Mouse (Mus musculus) heart, postnatal 25 days (tissue): ENCODE results near the gene Birc5. TPM values are rescaled to one million over a fixed set of nuclear protein-coding genes. Genes with fewer than 3 reads are reported as not detected.

Experiments
- DNase-seq: peaks from one replicate; pipeline ENCODE4 v3.0.0; 2022; ENCODE audit warnings: low spot score
- intact Hi-C: fragments of 180-260 bp; cut with DNase I; formaldehyde crosslinking; loops from one replicate; pipeline ENCODE4 v1.15.1; 2025
- total RNA-seq, 2 experiments: library from RNA; stranded (reverse); gene quantifications; 2 replicates each; pipeline ENCODE4 v1.2.3; 2021

Gene Birc5
- total RNA-seq, 2 experiments from 2014 or later = 0.73 to 1.3 TPM

DNA sequence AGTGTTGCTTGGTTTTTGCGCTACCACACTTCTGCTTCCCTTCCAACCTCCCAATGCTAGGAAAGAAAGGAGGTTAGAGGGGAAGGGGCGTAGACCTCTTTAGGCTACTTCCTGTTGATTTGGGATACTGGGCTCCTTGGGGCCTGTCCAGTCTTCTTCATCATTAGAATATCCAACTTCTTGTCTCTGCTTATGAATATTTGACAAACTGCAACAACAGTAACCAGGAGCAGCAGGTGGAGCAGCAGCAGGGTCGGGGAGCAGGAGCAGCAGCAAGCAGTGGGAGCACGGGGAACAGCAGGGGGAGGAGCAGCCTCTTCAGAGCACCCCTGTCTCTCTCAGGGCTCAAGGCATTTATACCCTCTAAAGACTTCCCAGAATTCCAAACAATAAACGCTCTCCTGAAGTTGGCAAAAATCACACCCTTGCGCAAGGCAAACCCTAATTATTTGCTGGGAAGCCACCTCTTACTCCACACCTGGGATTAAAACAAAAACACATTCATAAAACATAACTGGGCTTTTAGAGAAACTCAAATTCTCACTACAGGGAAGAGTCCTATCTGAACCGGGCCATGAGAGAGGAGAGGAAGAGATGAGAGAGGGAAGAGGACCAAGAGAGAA, 1.3 kb upstream of the Birc5 start:
- DNase-seq = no peak
- intact Hi-C loops = no loop called here

DNA sequence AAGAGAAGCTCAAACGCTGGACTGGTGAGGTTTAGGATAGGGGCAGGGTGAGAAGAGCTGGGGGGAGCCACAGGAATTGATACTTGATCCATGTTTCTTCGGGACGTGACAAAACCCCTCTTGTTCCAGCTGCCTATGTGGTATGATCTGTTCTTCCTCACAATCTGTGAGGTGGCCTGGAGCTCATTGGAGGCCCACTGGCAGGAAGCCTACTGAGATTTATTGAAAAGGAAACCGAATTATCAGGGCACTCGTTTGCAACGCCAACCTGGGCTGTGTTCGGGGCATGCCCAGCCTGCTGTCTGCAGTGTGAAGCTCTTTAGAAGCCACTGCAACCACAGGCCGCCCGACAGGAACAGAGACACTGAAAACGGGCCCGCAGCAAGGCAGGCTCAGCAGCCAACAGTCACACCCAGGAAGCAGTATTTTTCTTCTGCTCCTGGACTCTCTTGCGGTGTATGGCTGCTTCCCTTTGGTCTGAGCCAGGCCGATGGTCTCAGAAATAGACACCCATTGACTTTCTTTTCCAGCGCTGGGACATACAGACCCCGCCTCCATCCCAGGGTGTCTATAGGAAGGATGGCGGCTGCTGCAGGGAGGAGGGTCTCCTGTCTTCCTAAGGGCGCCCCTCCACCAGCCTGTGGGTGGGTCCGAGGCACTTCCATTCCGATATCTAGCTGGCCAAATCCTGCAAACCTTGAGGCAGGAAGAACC, 623 bp upstream of the Birc5 start:
- intact Hi-C loops = no loop called here
- no peak for DNase-seq

DNA sequence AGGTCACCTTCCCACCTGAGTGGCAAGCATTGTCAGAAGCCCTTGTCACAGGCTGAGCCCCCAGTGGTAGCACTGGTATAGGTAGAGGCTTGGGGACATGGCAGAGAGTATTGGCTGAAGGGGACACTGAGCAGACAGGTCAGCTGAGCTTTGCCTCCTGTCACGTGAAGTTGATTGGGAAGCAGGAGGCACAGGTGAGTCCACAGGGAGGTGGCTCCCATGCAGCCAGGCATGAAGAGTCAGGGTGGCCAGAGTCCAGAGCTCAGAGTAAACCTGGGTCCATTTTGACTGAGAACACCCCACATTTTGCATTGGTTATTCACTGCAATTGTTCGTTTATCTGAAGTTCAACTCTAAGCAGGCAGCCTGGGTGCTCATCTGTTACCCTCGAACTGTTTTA, 3.8 kb downstream of the Birc5 start:
- DNase-seq = no peak
- intact Hi-C loops = no loop called here

DNA sequence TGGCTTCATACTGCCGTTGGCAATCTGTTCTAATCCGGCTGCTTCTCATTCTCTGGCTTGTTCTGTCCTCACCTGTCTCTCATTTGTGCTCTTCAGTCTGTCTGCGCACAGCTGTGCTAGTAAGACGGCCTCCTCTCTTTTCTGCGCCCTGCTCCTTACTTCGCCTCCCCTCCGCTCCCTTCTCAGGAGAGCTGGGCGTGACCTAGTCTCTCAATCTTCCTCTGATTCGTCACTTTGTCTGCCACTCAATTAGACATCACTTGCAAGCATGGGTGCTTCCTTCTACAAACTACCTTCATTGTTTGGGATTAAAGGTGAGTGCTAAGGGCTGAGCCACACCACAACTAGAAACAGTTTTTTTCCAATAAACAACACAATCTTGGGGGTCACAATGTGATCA, 5.2 kb downstream of the Birc5 start:
- DNase-seq = no peak
- intact Hi-C loops = no loop called here

DNA sequence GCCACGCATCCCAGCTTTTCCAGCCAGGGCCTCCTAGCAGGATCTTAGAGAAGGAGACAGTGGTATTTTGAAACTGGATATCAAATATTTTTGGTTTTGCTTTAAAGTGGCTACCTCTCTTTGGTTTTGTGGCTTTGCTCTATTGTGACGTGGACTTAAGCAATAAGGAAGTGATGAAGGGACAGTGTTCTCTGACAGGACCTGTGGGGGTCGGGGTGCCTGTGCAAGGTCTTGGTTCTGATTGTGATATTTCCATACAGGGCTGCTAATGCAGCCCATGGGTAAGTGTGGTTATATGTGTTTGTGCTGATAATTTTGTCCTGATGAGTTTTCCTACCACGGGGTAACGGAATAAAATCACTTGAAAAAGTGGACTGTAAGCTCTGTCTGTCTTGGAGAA, 6.3 kb downstream of the Birc5 start:
- DNase-seq = no peak
- intact Hi-C loops = no loop called here

DNA sequence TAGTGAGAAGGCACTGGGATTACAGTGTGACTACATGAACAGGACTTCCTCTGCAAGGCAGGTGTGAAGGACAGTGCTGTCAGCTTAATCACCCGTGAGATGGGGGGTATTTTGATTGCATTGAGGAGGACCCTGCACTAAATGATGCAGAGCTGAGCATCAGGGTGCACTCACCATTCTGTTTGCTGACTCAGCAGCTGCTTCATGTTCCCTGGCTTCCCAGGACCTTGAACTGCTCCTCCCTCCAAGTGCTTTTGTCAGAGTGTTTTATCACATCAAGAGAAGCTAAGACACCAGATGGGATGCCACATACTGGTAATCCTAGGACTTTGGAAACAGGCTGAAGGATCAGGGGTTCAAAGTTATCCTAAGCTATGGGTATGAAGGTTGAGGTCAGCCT, 6.9 kb downstream of the Birc5 start:
- intact Hi-C loops = no loop called here
- DNase-seq = no peak

DNA sequence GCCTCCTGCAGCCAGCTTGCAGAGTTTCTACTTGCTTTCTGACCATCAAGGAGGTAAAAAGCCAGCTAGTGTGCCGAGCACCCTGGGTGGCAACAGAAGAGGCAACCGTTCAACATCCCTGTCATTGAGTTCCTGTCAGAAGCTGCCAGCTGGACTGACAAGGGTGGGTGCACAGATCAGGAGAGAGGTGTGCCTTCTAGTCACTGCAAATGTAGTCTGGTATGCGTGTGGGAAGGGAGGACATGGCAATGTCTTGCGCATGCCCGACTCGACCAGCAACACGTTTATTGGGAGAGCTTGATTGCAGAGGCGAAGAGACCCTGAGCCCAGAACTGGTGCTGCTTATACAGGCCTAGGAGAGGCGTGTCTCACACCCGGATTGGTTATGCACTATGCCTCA, 8.4 kb downstream of the Birc5 start:
- intact Hi-C loops = no loop called here

DNA sequence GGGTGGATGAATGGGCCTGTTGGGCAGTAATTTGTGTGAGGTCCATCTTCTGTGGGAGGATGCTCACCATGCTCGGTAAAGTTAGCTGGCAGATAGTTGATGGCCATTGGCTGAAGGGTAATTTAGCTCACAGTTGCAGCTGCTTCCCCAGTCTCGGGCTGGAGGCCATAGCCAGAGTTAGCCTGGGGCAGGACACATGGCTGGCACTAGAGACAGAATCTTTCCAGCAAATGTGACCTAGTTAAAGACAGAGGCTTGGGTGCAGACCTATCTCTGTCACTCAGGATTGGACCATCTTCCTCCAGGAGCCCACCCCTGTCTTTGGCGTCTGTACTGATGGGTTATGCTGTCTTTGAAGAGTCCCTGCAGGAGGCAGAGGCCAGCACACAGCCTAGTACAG, 9.3 kb downstream of the Birc5 start:
- intact Hi-C loops = no loop called here
- no peak for DNase-seq

More for the DNA sequence above, 8.4 kb downstream of the Birc5 start:
- no peak for DNase-seq

DNA sequence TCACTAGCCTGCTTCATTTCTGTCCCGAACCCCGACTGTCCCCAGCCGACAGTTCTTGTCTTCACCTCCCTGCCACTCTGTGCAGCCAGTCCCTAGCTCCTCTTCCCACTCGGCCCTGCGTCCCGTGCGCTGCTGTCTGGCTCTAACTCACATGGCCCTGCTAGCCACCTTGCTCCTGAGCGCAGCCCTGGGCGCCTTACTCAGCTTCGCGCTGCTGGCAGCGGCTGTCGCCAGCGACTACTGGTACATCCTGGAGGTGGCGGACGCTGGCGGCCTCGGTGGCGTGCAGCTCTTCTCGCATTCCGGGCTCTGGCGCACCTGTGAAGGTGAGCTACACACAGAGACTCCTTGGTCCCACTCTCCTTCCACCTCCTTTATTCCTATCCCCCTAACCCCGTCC, 11.6 kb downstream of the Birc5 start, which contains the start of gene Tmem235:
Gene Tmem235 (plus strand): TSS at position 152 of the 400 bp plus-strand sequence.
- intact Hi-C loops = no loop called here
- no peak for DNase-seq

DNA sequence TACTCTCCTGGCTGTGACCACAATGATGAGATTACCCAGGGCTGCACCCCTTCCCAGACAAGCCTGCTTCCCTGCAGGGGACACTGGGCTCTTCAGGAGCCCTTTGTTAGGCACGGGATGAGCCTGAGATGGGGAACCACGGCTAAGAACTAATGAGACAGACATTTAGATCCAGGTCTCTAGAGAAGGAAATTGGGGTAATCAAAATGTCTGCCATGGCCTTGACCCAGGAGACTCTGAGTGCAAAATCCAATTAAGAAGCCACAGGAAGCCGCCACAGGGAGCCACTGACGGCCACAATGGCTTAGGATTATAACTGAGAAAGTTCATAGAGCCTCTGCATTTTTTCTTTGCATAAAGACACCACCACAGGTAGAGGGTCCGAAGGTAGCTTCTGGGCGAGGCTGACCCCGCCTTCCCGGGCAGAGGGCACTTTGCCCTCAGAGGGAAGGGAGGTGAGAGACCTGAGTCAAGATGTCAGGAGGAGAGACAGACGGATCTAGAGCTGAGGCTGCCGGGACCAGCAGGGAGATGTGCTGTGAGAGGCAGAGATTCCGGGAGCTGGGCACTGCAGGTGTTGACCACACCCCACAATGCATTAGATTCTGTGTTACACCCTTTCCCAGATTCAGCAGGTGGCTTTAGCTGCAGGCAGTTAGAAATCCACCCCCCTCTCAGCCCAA, 14.3 kb downstream of the Birc5 start:
- DNase-seq = no peak
- intact Hi-C loops = no loop called here

DNA sequence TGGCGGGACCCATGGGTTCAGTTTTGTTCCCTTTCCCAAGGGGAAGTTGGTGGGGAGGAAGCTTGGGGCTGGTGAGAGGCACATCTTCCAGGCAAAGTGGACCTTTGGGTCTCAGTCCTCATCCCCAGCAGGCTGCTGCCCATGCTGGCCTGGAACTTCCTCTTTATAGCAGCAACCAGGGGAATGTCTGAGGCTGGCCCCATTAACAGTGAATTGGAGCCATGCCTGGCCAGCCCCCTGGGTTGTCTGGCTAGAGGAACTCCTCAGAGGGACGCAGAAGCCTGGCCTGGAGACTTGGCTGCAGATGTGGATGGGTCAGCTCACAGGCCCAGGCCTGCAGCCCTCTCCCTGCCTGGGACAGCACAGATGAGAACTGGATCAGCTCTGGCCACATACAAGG, 15.8 kb downstream of the Birc5 start:
- intact Hi-C loops = loop anchor here (5.0 kb wide), 1 partner anchor 357 kb away; no protein-coding TSS in a partner anchor
- no peak for DNase-seq

DNA sequence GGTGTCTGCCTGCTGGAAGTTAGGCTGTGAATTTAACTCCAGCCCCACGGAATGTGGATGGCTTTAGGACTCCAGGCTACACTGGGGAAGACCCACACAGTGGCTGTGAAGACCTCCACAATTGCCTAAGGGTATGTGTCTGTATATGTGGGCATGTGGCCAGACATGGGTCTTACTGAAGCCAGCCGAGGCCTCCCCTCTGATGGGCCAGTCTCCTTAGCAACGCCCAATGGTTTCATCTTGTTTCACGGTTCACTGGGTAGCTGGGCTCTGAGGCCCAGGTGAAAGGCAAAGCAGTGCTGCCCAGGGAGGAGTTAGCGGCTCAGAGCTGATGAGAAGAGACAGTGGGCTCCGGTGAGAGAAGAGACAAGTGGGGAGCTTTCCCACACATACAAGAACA, 16.9 kb downstream of the Birc5 start:
- intact Hi-C loops = loop anchor here (5.0 kb wide), 1 partner anchor 356 kb away; no protein-coding TSS in a partner anchor
- no peak for DNase-seq

DNA sequence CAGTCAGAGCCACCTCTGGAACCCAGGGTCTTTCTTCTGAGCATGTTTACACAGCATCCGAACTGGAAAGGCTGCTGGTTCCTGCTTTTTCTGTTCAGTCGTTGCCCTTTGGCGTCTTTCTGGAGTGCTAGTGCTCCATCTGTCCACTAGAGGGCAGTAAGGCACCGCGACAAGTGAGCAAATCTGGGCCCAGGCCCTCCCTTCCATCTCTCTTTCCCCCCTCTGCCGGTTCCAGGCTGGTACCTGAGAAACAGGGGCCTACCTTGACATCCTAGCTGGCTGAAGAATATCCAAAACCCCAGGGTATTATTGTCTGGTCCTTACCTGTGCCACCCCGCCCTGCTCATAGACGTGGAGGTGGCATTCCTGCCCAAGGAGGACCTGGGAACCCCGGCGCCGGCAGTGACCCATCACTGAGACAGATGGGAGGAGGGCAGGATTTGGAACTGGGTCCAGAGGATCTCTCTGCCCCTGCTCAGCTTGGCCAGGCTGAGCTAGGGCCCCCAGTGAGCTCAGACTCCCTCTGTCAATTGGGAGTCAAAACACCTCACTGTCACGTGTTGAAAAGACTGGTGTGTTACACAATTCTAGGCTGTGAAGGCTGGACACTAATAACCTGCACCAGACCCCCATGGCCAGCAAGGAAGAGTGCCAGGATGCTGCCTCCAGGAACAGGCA, 21.8 kb downstream of the Birc5 start:
- intact Hi-C loops = loop anchor here (1.0 to 5.0 kb wide), 3 partner anchors 101 to 231 kb away; partner anchors contain the start of gene Socs3

DNA sequence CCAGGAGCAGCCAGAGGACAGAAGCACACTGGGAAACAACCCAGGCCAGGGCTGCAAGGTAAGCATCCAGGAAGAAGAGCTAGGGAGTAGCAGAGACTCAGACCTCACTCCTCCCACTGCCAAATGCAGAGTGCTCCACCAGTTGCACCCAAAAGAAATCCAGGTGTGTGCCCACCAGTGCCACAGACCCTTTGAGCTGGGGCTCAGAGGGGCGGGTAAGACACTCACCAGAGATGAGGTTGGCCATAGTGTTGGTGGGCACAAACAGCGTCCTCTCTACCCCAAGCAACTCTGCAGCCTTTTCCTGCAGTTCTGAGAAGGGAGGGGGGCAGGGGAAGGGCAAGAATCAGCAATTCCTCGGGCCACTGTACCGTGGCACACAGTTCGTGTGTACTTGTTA, 22.3 kb downstream of the Birc5 start:
- intact Hi-C loops = loop anchor here (5.0 kb wide), 1 partner anchor 101 kb away; the partner anchor contains the start of gene Socs3
- no peak for DNase-seq

More for the DNA sequence above, 21.8 kb downstream of the Birc5 start:
- DNase-seq = peak; percentile 47

DNA sequence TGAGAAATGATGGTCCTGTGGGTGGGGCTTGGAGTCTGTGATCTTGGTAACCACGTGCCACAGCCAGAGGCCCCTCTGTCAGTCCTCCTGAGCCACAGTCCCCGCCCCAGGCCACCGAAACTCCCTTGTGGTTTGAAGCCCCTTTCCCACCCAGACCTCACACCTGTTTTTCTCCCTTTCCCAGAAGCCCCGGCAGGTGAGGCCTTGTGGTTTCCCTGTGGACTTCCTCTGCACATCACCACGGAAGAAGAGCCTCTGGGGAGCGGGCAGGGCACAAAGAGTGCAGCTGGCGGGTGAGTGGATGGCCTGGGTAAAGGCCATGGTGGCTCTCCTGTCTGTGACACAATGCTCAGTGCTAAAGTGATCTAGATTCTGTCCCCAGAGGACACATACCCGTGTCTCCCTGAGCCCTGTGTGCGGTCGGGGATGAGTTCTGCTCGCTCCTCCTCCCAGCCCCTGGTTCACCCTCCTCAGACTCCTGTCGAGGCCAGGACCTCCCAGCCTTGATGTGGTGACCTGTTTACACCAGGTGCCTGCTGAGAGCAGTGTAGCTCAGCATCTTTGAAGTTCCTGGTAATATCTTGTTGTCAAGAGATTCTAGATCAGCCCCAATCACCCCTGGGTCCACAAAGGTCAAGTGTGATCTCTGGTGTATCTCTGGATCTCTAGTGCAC, 23.0 kb downstream of the Birc5 start:
- no peak for DNase-seq
- intact Hi-C loops = loop anchor here (2.0 to 5.0 kb wide), 2 partner anchors 41 to 100 kb away; partner anchors contain the start of gene Socs3

DNA sequence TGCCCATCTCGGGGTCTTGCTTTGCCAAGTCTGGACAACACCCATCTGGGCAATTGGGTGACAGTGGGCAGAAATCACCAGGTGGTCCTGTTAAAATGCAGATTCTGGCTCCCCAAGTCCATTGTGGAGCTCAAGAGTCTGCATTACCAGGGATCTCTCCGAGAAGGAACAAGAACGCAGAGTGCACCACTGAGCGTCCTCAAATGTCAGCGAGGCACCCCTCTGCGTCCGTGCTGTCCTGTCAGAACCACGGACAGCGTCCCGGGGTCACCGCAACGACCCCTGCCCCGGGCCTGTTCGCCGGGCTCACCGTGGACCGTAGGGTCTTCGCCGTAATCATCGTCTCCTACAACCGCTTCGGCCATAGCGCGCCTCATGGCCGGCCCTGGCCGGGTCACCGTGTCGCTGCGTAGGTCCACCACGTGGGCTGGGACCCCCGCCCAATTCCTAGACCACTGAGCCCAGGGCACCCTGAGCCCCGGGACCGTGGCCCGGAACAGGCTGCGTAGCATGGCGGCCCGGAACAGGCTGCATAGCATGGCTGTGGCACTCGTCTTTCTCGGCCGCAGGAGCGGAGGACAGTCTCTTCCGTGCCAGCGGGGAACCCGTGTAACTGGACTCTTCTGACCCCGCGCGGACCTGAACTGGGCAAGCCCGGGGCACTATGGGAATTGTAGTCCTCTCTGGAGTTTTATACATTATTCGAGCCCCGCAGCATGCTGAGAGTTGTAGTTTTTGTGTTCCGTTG, 24.0 kb downstream of the Birc5 start, which contains the start of gene Tha1:
Gene Tha1 (minus strand): TSS at position 621 of the 748 bp plus-strand sequence.
- intact Hi-C loops = loop anchor here (2.0 to 5.0 kb wide), 2 partner anchors 40 to 99 kb away; partner anchors contain the start of gene Socs3
- DNase-seq = peak; percentile 69

DNA sequence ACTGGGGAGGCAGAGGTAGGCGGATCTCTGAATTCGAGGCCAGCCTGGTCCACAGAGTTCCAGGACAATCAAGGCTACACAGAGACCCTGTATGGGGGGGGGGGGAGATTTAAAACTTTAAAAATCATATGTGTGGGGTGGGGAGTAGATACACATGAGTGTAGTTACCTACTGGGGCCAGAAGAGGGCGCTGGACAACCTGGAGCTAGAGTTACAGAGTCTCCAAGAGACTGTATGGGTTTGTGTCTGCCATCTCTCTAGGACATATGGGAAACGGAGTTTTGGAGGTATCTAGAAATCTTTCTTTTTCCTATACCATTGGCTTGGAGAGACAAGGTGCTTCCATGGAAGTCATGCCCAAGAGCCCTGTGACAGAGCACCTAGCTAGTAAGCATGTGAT, 25.4 kb downstream of the Birc5 start:
- no peak for DNase-seq
- intact Hi-C loops = loop anchor here (5.0 kb wide), 1 partner anchor 98 kb away; the partner anchor contains the start of gene Socs3

DNA sequence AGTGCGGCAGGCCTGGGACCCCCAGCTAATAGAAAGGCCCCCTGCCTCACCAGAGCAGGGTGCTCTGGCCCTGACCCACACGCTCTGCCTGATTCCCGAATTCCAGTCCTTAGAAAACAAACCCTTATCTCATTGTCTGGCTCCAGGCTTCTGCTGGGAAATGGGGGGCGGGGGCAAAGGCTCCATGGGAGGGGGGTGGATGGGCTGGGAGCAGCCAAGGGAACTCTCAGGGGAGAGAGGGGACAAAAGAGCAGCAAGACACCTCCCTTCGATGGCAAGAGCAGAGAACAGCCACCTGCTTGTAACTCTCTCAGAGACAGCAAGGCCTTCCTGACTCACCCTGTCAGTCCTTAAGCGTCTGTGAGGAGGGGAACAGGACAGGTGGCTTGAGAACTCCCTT, 26.6 kb downstream of the Birc5 start:
- DNase-seq = no peak
- intact Hi-C loops = no loop called here
